Mouse (Mus musculus): ENCODE data around the gene Palm3. TPM values are rescaled to one million over a fixed set of nuclear protein-coding genes. Genes with fewer than 3 reads are reported as not detected.

Gene Palm3
- total RNA-seq, 2 experiments from 2014 or later = not detected

Other genes starting within 250 kb of the Palm3 start
- gene Adgrl1, start 121.4 kb upstream of the Palm3 start, total RNA-seq (2015; ENCODE audit: low replicate concordance) = 0.84 and 7.6 TPM in 2 replicates
- gene Adgrl1, start 121.4 kb upstream of the Palm3 start, total RNA-seq (2017; ENCODE audit: low replicate concordance) = 0.26 and 0.30 TPM in 2 replicates
- gene Gm10644, start 66.3 kb upstream of the Palm3 start, total RNA-seq (2015; ENCODE audit: low replicate concordance) = not detected in 2 replicates
- gene Gm10644, start 66.3 kb upstream of the Palm3 start, total RNA-seq (2017; ENCODE audit: low replicate concordance) = 1.0 TPM in 1 of 2 replicates, not detected in the other
- 188 and 195 TPM in 2 replicates for gene Asf1b, start 66.0 kb upstream of the Palm3 start, total RNA-seq (2015; ENCODE audit: low replicate concordance)
- gene Asf1b, start 66.0 kb upstream of the Palm3 start, total RNA-seq (2017; ENCODE audit: low replicate concordance) = 120 and 123 TPM in 2 replicates
- gene Prkaca, start 48.5 kb upstream of the Palm3 start, total RNA-seq (2015; ENCODE audit: low replicate concordance) = 11.5 and 13.0 TPM in 2 replicates
- 6.7 and 17.2 TPM in 2 replicates for gene Prkaca, start 48.5 kb upstream of the Palm3 start, total RNA-seq (2017; ENCODE audit: low replicate concordance)
- gene Samd1, start 23.8 kb upstream of the Palm3 start, total RNA-seq (2015; ENCODE audit: low replicate concordance) = 114 and 119 TPM in 2 replicates
- gene Samd1, start 23.8 kb upstream of the Palm3 start, total RNA-seq (2017; ENCODE audit: low replicate concordance) = 51.6 and 80.9 TPM in 2 replicates
- 1.8 and 10.5 TPM in 2 replicates for gene 1700067K01Rik, start 20.0 kb upstream of the Palm3 start, total RNA-seq (2015; ENCODE audit: low replicate concordance)
- gene 1700067K01Rik, start 20.0 kb upstream of the Palm3 start, total RNA-seq (2017; ENCODE audit: low replicate concordance) = 2.6 and 4.7 TPM in 2 replicates
- gene 2210011C24Rik, start 9.3 kb upstream of the Palm3 start, total RNA-seq (2015; ENCODE audit: low replicate concordance) = not detected in 2 replicates
- gene 2210011C24Rik, start 9.3 kb upstream of the Palm3 start, total RNA-seq (2017; ENCODE audit: low replicate concordance) = not detected in 2 replicates
- 1.4 TPM in 1 of 2 replicates, not detected in the other for gene Il27ra, start 21.1 kb downstream of the Palm3 start, total RNA-seq (2015; ENCODE audit: low replicate concordance)
- gene Il27ra, start 21.1 kb downstream of the Palm3 start, total RNA-seq (2017; ENCODE audit: low replicate concordance) = 0.51 and 0.61 TPM in 2 replicates
- not detected in 2 replicates for gene Rln3, start 23.5 kb downstream of the Palm3 start, total RNA-seq (2015; ENCODE audit: low replicate concordance)
- gene Rln3, start 23.5 kb downstream of the Palm3 start, total RNA-seq (2017; ENCODE audit: low replicate concordance) = not detected in 2 replicates
- 1.1 TPM in 1 of 2 replicates, not detected in the other for gene Gm10643, start 43.7 kb downstream of the Palm3 start, total RNA-seq (2015; ENCODE audit: low replicate concordance)
- gene Gm10643, start 43.7 kb downstream of the Palm3 start, total RNA-seq (2017; ENCODE audit: low replicate concordance) = 0.77 and 1.2 TPM in 2 replicates
- 7.2 and 14.7 TPM in 2 replicates for gene Rfx1, start 45.4 kb downstream of the Palm3 start, total RNA-seq (2015; ENCODE audit: low replicate concordance)
- gene Rfx1, start 45.4 kb downstream of the Palm3 start, total RNA-seq (2017; ENCODE audit: low replicate concordance) = 2.5 and 8.5 TPM in 2 replicates
- 8.8 and 17.7 TPM in 2 replicates for gene Dcaf15, start 83.3 kb downstream of the Palm3 start, total RNA-seq (2015; ENCODE audit: low replicate concordance)
- gene Dcaf15, start 83.3 kb downstream of the Palm3 start, total RNA-seq (2017; ENCODE audit: low replicate concordance) = 11.9 and 13.6 TPM in 2 replicates
- not detected in 2 replicates for gene Podnl1, start 104.5 kb downstream of the Palm3 start, total RNA-seq (2015; ENCODE audit: low replicate concordance)
- 0.13 and 1.1 TPM in 2 replicates for gene Podnl1, start 104.5 kb downstream of the Palm3 start, total RNA-seq (2017; ENCODE audit: low replicate concordance)
- gene Cc2d1a, start 126.5 kb downstream of the Palm3 start, total RNA-seq (2015; ENCODE audit: low replicate concordance) = 2.1 and 4.3 TPM in 2 replicates
- gene Cc2d1a, start 126.5 kb downstream of the Palm3 start, total RNA-seq (2017; ENCODE audit: low replicate concordance) = 1.3 and 17.9 TPM in 2 replicates
- gene 4930432K21Rik, start 126.6 kb downstream of the Palm3 start, total RNA-seq (2015; ENCODE audit: low replicate concordance) = not detected in 2 replicates
- gene 4930432K21Rik, start 126.6 kb downstream of the Palm3 start, total RNA-seq (2017; ENCODE audit: low replicate concordance) = 0.51 TPM in 1 of 2 replicates, not detected in the other
- gene Nanos3, start 163.7 kb downstream of the Palm3 start, total RNA-seq (2015; ENCODE audit: low replicate concordance) = not detected in 2 replicates
- gene Nanos3, start 163.7 kb downstream of the Palm3 start, total RNA-seq (2017; ENCODE audit: low replicate concordance) = not detected in 2 replicates
- 1.7 and 2.2 TPM in 2 replicates for gene Zswim4, start 215.6 kb downstream of the Palm3 start, total RNA-seq (2015; ENCODE audit: low replicate concordance)
- gene Zswim4, start 215.6 kb downstream of the Palm3 start, total RNA-seq (2017; ENCODE audit: low replicate concordance) = 1.9 and 2.6 TPM in 2 replicates
- 57.3 and 58.3 TPM in 2 replicates for gene D8Ertd738e, start 228.2 kb downstream of the Palm3 start, total RNA-seq (2015; ENCODE audit: low replicate concordance)
- 39.9 and 46.1 TPM in 2 replicates for gene D8Ertd738e, start 228.2 kb downstream of the Palm3 start, total RNA-seq (2017; ENCODE audit: low replicate concordance)
- 6.7 and 7.2 TPM in 2 replicates for gene Mri1, start 235.9 kb downstream of the Palm3 start, total RNA-seq (2015; ENCODE audit: low replicate concordance)
- gene Mri1, start 235.9 kb downstream of the Palm3 start, total RNA-seq (2017; ENCODE audit: low replicate concordance) = 3.6 and 4.8 TPM in 2 replicates
- 12.6 and 15.9 TPM in 2 replicates for gene Ccdc130, start 248.9 kb downstream of the Palm3 start, total RNA-seq (2015; ENCODE audit: low replicate concordance)
- gene Ccdc130, start 248.9 kb downstream of the Palm3 start, total RNA-seq (2017; ENCODE audit: low replicate concordance) = 3.3 and 24.4 TPM in 2 replicates

Measured in erythroid progenitor cell, adult 5-6 weeks (primary cell).